Mouse (Mus musculus) liver, adult 2 months (tissue): Measurements from ENCODE around the gene Apba2. TPM values are rescaled to one million over a fixed set of nuclear protein-coding genes. Genes with fewer than 3 reads are reported as not detected.

Experiments
- DNase-seq: peaks from one replicate; pipeline ENCODE4 v3.0.0-alpha.2; 2011; ENCODE audit warnings: low read depth, low spot score; ENCODE audit errors: extremely low read depth
- H3K27ac ChIP-seq: fragments of 200-500 bp; replicated peaks from 2 replicates; pipeline ENCODE4 v1.5.1; 2012; ENCODE audit warnings: low read depth, mild to moderate bottlenecking, control low read depth, inconsistent platforms, low read length; ENCODE audit not compliant: insufficient read depth
- H3K27me3 ChIP-seq: fragments of 200-500 bp; 2 replicates; pipeline ENCODE4 v1.6.1; 2012; ENCODE audit warnings: mild to moderate bottlenecking, moderate library complexity, low read length, inconsistent platforms; ENCODE audit not compliant: control insufficient read depth, insufficient read depth
- H3K36me3 ChIP-seq: fragments of 200-500 bp; 2 replicates; pipeline ENCODE4 v1.6.1; 2012; ENCODE audit warnings: low read length, inconsistent platforms; ENCODE audit not compliant: control insufficient read depth, insufficient read depth
- H3K4me1 ChIP-seq: fragments of 200-500 bp; 2 replicates; pipeline ENCODE4 v1.6.1; 2011; ENCODE audit warnings: low read length; ENCODE audit not compliant: control insufficient read depth, insufficient read depth
- H3K4me3 ChIP-seq: fragments of 200-500 bp; 2 replicates; pipeline ENCODE4 v1.5.1; 2011; ENCODE audit warnings: low read depth, mild to moderate bottlenecking, control low read depth, low read length, moderate library complexity; ENCODE audit not compliant: insufficient read depth
- H3K79me2 ChIP-seq: fragments of 200-500 bp; 2 replicates; pipeline ENCODE4 v1.6.1; 2012; ENCODE audit warnings: inconsistent platforms, mild to moderate bottlenecking, low read length, moderate library complexity; ENCODE audit not compliant: control insufficient read depth, insufficient read depth
- H3K9ac ChIP-seq: fragments of 200-500 bp; 2 replicates; pipeline ENCODE4 v1.6.1; 2012; ENCODE audit warnings: low read depth, mild to moderate bottlenecking, control low read depth, inconsistent platforms, low read length
- CTCF ChIP-seq: fragments of 200-500 bp; IDR thresholded peaks from 2 replicates; pipeline ENCODE4 v1.5.1; 2011; ENCODE audit warnings: low read depth, low read length, control low read depth
- POLR2A ChIP-seq: fragments of 200-500 bp; IDR thresholded peaks from 2 replicates; pipeline ENCODE4 v1.6.1; 2011; ENCODE audit warnings: low read length, control low read depth; ENCODE audit not compliant: insufficient read depth; ENCODE audit errors: extremely low read depth
- WGBS: fragments of 180-500 bp; shearing (Covaris S2); methylation state at CpG from one replicate; pipeline ENCODE4 v1.1.7; 2018; 5-methylcytosine and 5-hydroxymethylcytosine counted together
- polyA plus RNA-seq: library from polyadenylated mRNA; depleted of rRNA; stranded (reverse); fragments of >200 nt; gene quantifications from 2 replicates; pipeline ENCODE4 v1.2.3, GENCODE M21; 2012
- total RNA-seq: library from RNA; depleted of rRNA; stranded (reverse); fragments of >200 nt; gene quantifications from 2 replicates; pipeline ENCODE4 v1.2.3, GENCODE M21; 2014

Apba2 gene
- total and polyA plus RNA-seq, 2 experiments, result 0.11 TPM; not detected in 1

GRCm38 (mm10) chr7:64505571-64505970 lies 4.1 kb downstream of the Apba2 start:
- H3K27ac ChIP-seq, result no peak overlapping the region
- no peak overlapping the region for H3K9ac ChIP-seq
- WGBS, result 94% methylated on average over 3 of the region's 3 CpGs
- H3K27me3 ChIP-seq, result 0 out of 2 replicates have a peak, but pooled peaks cover 5% of the 10 kb centered on the region
- DNase-seq, result no peak
- no peaks in the 10 kb centered on the region for H3K36me3 ChIP-seq
- TF ChIP-seq POLR2A (no peak), CTCF (no peak)
- no peaks in the 10 kb centered on the region for H3K79me2 ChIP-seq
- 0 out of 2 replicates have a peak, but pooled peaks cover 1% of the 10 kb centered on the region for H3K4me1 ChIP-seq
- no peak overlapping the region for H3K4me3 ChIP-seq

- no peak for DNase-seq
- Histone ChIP-seq H3K36me3 (no peaks in the 10 kb centered on the region), H3K27ac (no peak overlapping the region), H3K4me3 (no peak overlapping the region), H3K79me2 (no peaks in the 10 kb centered on the region), H3K27me3 (no peaks in the 10 kb centered on the region), H3K4me1 (peaks cover 10% of the 10 kb centered on the region), H3K9ac (no peak overlapping the region)
- 95% methylated on average over 7 of the region's 7 CpGs for WGBS
- TF ChIP-seq POLR2A (no peak), CTCF (no peak)
These were observed 7.3 kb downstream of the Apba2 start for GRCm38 (mm10) chr7:64508826-64509225.

GRCm38 (mm10) chr7:64509911-64510310 lies 8.4 kb downstream of the Apba2 start:
- TF ChIP-seq POLR2A (no peak), CTCF (no peak)
- Histone ChIP-seq H3K79me2 (no peaks in the 10 kb centered on the region), H3K4me1 (peaks cover 14% of the 10 kb centered on the region), H3K36me3 (no peaks in the 10 kb centered on the region), H3K4me3 (no peak overlapping the region), H3K9ac (no peak overlapping the region), H3K27ac (no peak overlapping the region), H3K27me3 (no peaks in the 10 kb centered on the region)
- 85% methylated on average over 2 of the region's 2 CpGs for WGBS
- no peak for DNase-seq

- H3K4me3 ChIP-seq, result no peak overlapping the region
- TF ChIP-seq POLR2A, result no peak
- TF ChIP-seq CTCF, result no peak
- H3K27me3 ChIP-seq, result no peaks in the 10 kb centered on the region
- no peaks in the 10 kb centered on the region for H3K79me2 ChIP-seq
- no peak overlapping the region for H3K27ac ChIP-seq
- no peak overlapping the region for H3K9ac ChIP-seq
- peaks cover 12% of the 10 kb centered on the region for H3K4me1 ChIP-seq
- no peaks in the 10 kb centered on the region for H3K36me3 ChIP-seq
- peak; percentile 46 for DNase-seq
- 75% methylated on average over 8 of the region's 8 CpGs for WGBS
These were observed 9.2 kb downstream of the Apba2 start for GRCm38 (mm10) chr7:64510526-64511210.

GRCm38 (mm10) chr7:64513621-64514020 lies 12.1 kb downstream of the Apba2 start:
- 12% methylated on average over 3 of the region's 3 CpGs for WGBS
- H3K4me3 ChIP-seq, result no peak overlapping the region
- H3K9ac ChIP-seq, result no peak overlapping the region
- peaks cover 12% of the 10 kb centered on the region for H3K4me1 ChIP-seq
- no peaks in the 10 kb centered on the region for H3K27me3 ChIP-seq
- DNase-seq, result peak; percentile 97
- no peaks in the 10 kb centered on the region for H3K79me2 ChIP-seq
- no peak for TF ChIP-seq CTCF
- TF ChIP-seq POLR2A, result no peak
- peak overlapping the region; percentile 59 for H3K27ac ChIP-seq
- H3K36me3 ChIP-seq, result no peaks in the 10 kb centered on the region

GRCm38 (mm10) chr7:64515280-64515679 lies 13.8 kb downstream of the Apba2 start:
- TF ChIP-seq POLR2A (no peak), CTCF (no peak)
- Histone ChIP-seq H3K27me3 (no peaks in the 10 kb centered on the region), H3K79me2 (no peaks in the 10 kb centered on the region), H3K4me3 (no peak overlapping the region), H3K36me3 (no peaks in the 10 kb centered on the region), H3K27ac (no peak overlapping the region), H3K9ac (no peak overlapping the region), H3K4me1 (peaks cover 12% of the 10 kb centered on the region)
- no peak for DNase-seq
- 77% methylated on average over 3 of the region's 3 CpGs for WGBS
